Mouse (Mus musculus) E14TG2a.4 (cell line): ENCODE measurements around the gene Prl7a1.

Experiments used
- CTCF ChIP-seq: conservative IDR thresholded peaks from 2 replicates; pipeline ENCODE4 v1.5.1; 2014; ENCODE audit warnings: low read length
- NANOG ChIP-seq: IDR thresholded peaks from 2 replicates; pipeline ENCODE4 v1.6.1; 2014; ENCODE audit warnings: borderline replicate concordance, low read length, mixed read lengths

DNA sequence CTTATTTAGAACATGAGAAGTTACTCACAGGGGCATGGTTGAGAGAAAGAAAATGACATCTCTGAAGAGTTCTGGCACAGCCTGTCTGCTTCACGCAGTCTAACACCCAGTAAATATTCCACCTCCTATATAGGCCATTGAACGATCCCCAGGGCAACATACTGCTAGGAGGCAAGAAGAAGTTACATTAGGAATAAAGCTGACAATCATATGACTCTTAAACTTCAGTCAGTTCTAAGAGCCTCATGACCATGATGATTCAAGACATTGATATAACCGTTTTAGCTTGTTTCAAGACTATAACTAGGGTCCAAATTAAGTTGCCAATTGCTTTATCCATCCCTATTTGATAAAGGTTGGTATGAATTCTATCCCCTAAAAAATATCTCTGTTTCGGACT, 25.6 kb upstream of the Prl7a1 start, which contains the start of gene Prl7a2:
- TF ChIP-seq CTCF (no peak), NANOG (no peak)
